Mouse (Mus musculus) left cerebral cortex, postnatal 36 days (tissue): ENCODE results near the gene Prrc2a. TPM values are rescaled to one million over a fixed set of nuclear protein-coding genes. Genes with fewer than 3 reads are reported as not detected.

Source experiments
- DNase-seq, 2 experiments: peaks; one replicate each; pipeline ENCODE4 v3.0.0; 2021 to 2022; ENCODE audit warnings: low spot score in 2 of 2, mixed read lengths in 1 of 2
- intact Hi-C: fragments of 180-260 bp; cut with DNase I; formaldehyde crosslinking; loops from one replicate; pipeline ENCODE4 v1.15.1; 2025
- microRNA-seq: library from miRNA; unstranded; fragments of <30 nt; microRNA quantifications from one replicate; pipeline ENCODE4 v1.2.0, GENCODE M21; 2022
- total RNA-seq, 2 experiments: library from RNA; stranded (reverse); gene quantifications; 2 replicates each; pipeline ENCODE4 v1.2.3; 2021

Prrc2a gene
- total RNA-seq, 2 experiments from 2014 or later: 261 to 307 TPM

GRCm38 (mm10) chr17:35120745-35121142 lies 44.0 kb downstream of the Prrc2a start:
- intact Hi-C loops: loop anchor here (5.0 kb wide), 2 partner anchors 98 to 117 kb away; partner anchors contain the start of gene Nfkbil1

GRCm38 (mm10) chr17:35115046-35116019 lies 49.4 kb downstream of the Prrc2a start, which contains the start of gene Ly6g5b:
TSS of gene Ly6g5b (minus strand) at chr17:35115428.
- intact Hi-C loops: no loop called here
- DNase-seq: no peak

More at GRCm38 (mm10) chr17:35120745-35121142, 44.0 kb downstream of the Prrc2a start:
- no peak for DNase-seq

- intact Hi-C loops: no loop called here
- DNase-seq: no peak
Observed at GRCm38 (mm10) chr17:35111774-35112173, 52.9 kb downstream of the Prrc2a start.

- intact Hi-C loops: no loop called here
- no peak for DNase-seq
Observed at GRCm38 (mm10) chr17:35108097-35108496, 56.6 kb downstream of the Prrc2a start, which contains the start of gene Ly6g5c. TSS of gene Ly6g5c (plus strand) at chr17:35108279.

- intact Hi-C loops: loop anchor here (1.0 kb wide), 1 partner anchor 85 kb away; no protein-coding TSS in a partner anchor
Observed at GRCm38 (mm10) chr17:35106522-35106921, 58.2 kb downstream of the Prrc2a start.

GRCm38 (mm10) chr17:35105740-35106389 lies 58.8 kb downstream of the Prrc2a start:
- intact Hi-C loops: loop anchor here (1.0 kb wide), 1 partner anchor 85 kb away; no protein-coding TSS in a partner anchor
- DNase-seq: no peak

More at GRCm38 (mm10) chr17:35106522-35106921, 58.2 kb downstream of the Prrc2a start:
- DNase-seq: no peak

GRCm38 (mm10) chr17:35104754-35105153 lies 59.9 kb downstream of the Prrc2a start:
- intact Hi-C loops: no loop called here
- no peak for DNase-seq

- intact Hi-C loops: no loop called here
- DNase-seq: no peak
Observed at GRCm38 (mm10) chr17:35104079-35104478, 60.6 kb downstream of the Prrc2a start.

- DNase-seq: no peak
- intact Hi-C loops: no loop called here
Observed at GRCm38 (mm10) chr17:35103221-35103690, 61.4 kb downstream of the Prrc2a start.

- intact Hi-C loops: no loop called here
- no peak for DNase-seq
Observed at GRCm38 (mm10) chr17:35102299-35102698, 62.4 kb downstream of the Prrc2a start.

- DNase-seq: no peak
- intact Hi-C loops: no loop called here
Observed at GRCm38 (mm10) chr17:35101161-35101560, 63.5 kb downstream of the Prrc2a start.

- no peak for DNase-seq
- intact Hi-C loops: no loop called here
Observed at GRCm38 (mm10) chr17:35100196-35100765, 64.4 kb downstream of the Prrc2a start.

Small RNA genes lying within 50 kb of the gene (microRNA-seq; reads per million reads assigned to microRNA genes)
- not detected for gene Mir6973a
- not detected for gene Mir6974

Other genes starting within 250 kb of the Prrc2a start
- 10 to 100 TPM; 43.8 to 47.2 TPM for gene Neu1, start 233.6 kb downstream of the Prrc2a start, total RNA-seq
- gene Hspa1b, start 205.7 kb downstream of the Prrc2a start, total RNA-seq: 10 to 100 TPM; 12.9 to 23.4 TPM
- gene Gm20481, start 195.0 kb downstream of the Prrc2a start, total RNA-seq: not detected
- gene Hspa1a, start 192.7 kb downstream of the Prrc2a start, total RNA-seq: 10 to 100 TPM; 11.9 to 13.7 TPM
- gene Hspa1l, start 192.2 kb downstream of the Prrc2a start, total RNA-seq: under 1 TPM in 1 of 2 experiments, not detected in 1; 0.32 TPM
- 10 to 100 TPM; 19.4 to 19.8 TPM for gene Lsm2, start 183.0 kb downstream of the Prrc2a start, total RNA-seq
- 10 to 100 TPM; 38.2 to 47.2 TPM for gene Vars, start 163.9 kb downstream of the Prrc2a start, total RNA-seq
- gene Vwa7, start 148.3 kb downstream of the Prrc2a start, total RNA-seq: under 1 TPM; 0.48 to 0.57 TPM
- gene Sapcd1, start 136.9 kb downstream of the Prrc2a start, total RNA-seq: under 1 TPM in 1 of 2 experiments, not detected in 1; 0.79 TPM
- under 1 TPM in 1 of 2 experiments, not detected in 1; 0.66 TPM for gene Msh5, start 118.2 kb downstream of the Prrc2a start, total RNA-seq
- 1 to 10 TPM; 8.4 to 8.5 TPM for gene Clic1, start 114.9 kb downstream of the Prrc2a start, total RNA-seq
- gene Ddah2, start 105.9 kb downstream of the Prrc2a start, total RNA-seq: 10 to 100 TPM; 13.9 to 14.0 TPM
- not detected for gene Ly6g6c, start 99.5 kb downstream of the Prrc2a start, total RNA-seq
- gene Mpig6b, start 98.7 kb downstream of the Prrc2a start, total RNA-seq: not detected
- gene Ly6g6e, start 88.0 kb downstream of the Prrc2a start, total RNA-seq: 1 to 10 TPM; 3.8 to 3.9 TPM
- gene Ly6g6d, start 86.8 kb downstream of the Prrc2a start, total RNA-seq: 1 to 10 TPM in 1 of 2 experiments, under 1 TPM in 1; 0.63 to 1.5 TPM
- gene Ly6g6f, start 79.3 kb downstream of the Prrc2a start, total RNA-seq: not detected
- 100 to 1,000 TPM; 115 to 117 TPM for gene Abhd16a, start 75.6 kb downstream of the Prrc2a start, total RNA-seq
- gene Ly6g5c, start 56.6 kb downstream of the Prrc2a start, total RNA-seq: not detected
- under 1 TPM in 1 of 2 experiments, not detected in 1; 0.45 TPM for gene Ly6g5b, start 49.5 kb downstream of the Prrc2a start, total RNA-seq
- gene Gpank1, start 43.4 kb downstream of the Prrc2a start, total RNA-seq: 10 to 100 TPM; 15.5 to 19.0 TPM
- gene Csnk2b, start 42.8 kb downstream of the Prrc2a start, total RNA-seq: 100 to 1,000 TPM; 174 to 177 TPM
- gene D17H6S53E, start 38.5 kb downstream of the Prrc2a start, total RNA-seq: 10 to 100 TPM; 26.7 to 31.0 TPM
- gene Apom, start 32.8 kb downstream of the Prrc2a start, total RNA-seq: not detected
- gene Bag6, start 29.7 kb downstream of the Prrc2a start, total RNA-seq: 100 to 1,000 TPM; 302 to 324 TPM
- 10 to 100 TPM in 1 of 2 experiments, 1 to 10 TPM in 1; 9.1 to 13.0 TPM for gene Aif1, start 11.2 kb upstream of the Prrc2a start, total RNA-seq
- gene Lst1, start 23.5 kb upstream of the Prrc2a start, total RNA-seq: 1 to 10 TPM; 8.6 to 9.9 TPM
- 1 to 10 TPM; 1.1 to 1.3 TPM for gene Ltb, start 29.5 kb upstream of the Prrc2a start, total RNA-seq
- under 1 TPM in 1 of 2 experiments, not detected in 1; 0.25 TPM for gene Tnf, start 37.1 kb upstream of the Prrc2a start, total RNA-seq
- 1 to 10 TPM in 1 of 2 experiments, under 1 TPM in 1; 0.44 to 1.1 TPM for gene Lta, start 40.5 kb upstream of the Prrc2a start, total RNA-seq
- not detected for gene Gm16181, start 55.9 kb upstream of the Prrc2a start, total RNA-seq
- gene Atp6v1g2, start 68.8 kb upstream of the Prrc2a start, total RNA-seq: 100 to 1,000 TPM; 514 to 593 TPM
- 10 to 100 TPM; 15.5 to 16.6 TPM for gene Nfkbil1, start 70.9 kb upstream of the Prrc2a start, total RNA-seq
- gene Ddx39b, start 76.8 kb upstream of the Prrc2a start, total RNA-seq: 100 to 1,000 TPM; 189 to 214 TPM
- gene H2-D1, start 97.8 kb upstream of the Prrc2a start, total RNA-seq: 10 to 100 TPM; 19.6 to 23.3 TPM
- under 1 TPM; 0.39 to 0.74 TPM for gene H2-Q1, start 155.5 kb upstream of the Prrc2a start, total RNA-seq
- under 1 TPM in 1 of 2 experiments, not detected in 1; 0.43 TPM for gene H2-Q2, start 177.3 kb upstream of the Prrc2a start, total RNA-seq
- gene H2-Q4, start 214.7 kb upstream of the Prrc2a start, total RNA-seq: 1 to 10 TPM; 1.7 to 1.9 TPM